Mouse (Mus musculus) liver (tissue): Measurements from ENCODE around the gene Sec14l4.

Source experiments
- DNase-seq: peaks from one replicate; pipeline ENCODE4 v3.0.0-alpha.2; 2020; ENCODE audit warnings: mixed read lengths

The Sec14l4 gene

DNA sequence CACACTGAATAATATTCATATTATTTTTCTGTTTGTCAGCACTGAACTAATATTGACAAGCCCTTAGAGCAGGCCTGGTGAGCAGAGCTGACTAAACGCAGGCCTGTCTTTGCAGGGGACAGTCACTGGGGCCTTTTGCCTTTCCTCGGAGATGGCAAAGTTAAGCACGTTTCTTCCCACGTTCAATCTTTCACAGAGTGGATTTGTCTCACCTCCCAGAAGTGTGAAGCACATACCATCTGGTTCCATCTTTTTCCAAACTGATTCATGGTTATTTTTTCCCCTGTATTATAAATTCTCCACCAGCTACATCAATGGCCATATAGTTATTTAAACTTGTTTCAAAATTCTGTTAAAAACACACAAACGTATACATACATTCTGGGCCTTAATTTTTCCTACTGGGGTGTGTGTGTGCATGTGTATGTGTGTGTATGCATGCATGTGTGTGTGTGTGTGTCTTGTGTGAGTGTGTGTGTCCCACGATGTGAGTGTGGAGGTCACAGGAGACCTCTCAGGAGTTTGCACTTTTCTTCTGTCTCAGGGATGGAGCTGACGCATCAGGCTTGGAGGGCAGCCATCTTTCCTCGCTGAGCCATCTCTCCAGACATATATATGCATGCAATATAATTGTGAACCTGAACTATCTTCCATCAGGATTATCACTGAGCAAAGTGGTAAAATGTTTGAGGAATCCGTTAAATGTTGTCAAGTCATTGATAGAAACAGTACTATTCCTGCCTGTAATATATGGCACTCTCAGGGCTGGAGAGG, 3.5 kb upstream of the Sec14l4 start:
- DNase-seq: no peak

- no peak for DNase-seq
These were observed 1.9 kb upstream of the Sec14l4 start for GRCm38 (mm10) chr11:4029343-4029742.

- no peak for DNase-seq
These were observed 699 bp downstream of the Sec14l4 start for GRCm38 (mm10) chr11:4031961-4032360.

DNA sequence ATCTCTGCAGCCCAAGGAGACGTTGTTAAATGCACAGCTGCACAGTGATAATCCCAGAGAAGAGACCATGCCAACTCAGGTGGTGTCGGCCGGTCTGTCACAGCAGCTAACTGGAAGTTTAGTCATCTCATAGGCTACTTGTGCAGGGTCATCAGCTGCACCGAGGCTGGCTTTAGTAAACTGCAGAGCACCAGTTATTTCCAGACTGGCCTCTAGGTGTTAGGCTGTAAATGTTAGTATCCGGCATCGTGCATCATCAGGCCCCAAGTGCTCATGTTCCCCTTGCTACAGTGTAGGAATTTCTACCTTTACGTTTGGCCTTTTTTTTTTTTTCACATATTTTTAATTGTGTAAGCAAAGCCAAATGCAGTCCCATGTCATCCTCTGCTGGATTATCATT, 2.2 kb downstream of the Sec14l4 start:
- DNase-seq: no peak

GRCm38 (mm10) chr11:4034169-4034568, 2.9 kb downstream of the Sec14l4 start:
- DNase-seq: no peak

- no peak for DNase-seq
These were observed 4.0 kb downstream of the Sec14l4 start for GRCm38 (mm10) chr11:4035116-4035892.

DNA sequence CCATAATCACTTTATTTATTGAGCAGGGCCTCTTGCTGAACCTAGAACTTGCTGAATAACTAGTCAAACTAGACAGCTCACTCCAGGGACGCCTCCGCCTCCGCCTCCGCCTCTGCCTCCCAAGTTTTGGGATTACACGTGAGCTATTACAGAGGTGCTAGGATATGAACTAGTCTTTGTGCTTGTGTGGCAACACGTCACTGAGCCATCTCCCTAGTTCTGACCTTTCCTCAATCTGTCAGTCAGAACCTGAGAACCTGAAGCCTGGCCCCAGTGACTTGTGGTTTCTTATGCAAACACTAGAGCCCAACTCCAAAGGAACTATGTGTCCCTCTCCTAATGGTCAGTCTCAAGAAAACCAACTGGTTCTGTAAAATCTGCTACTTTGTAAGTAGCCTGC, 4.7 kb downstream of the Sec14l4 start:
- no peak for DNase-seq

DNA sequence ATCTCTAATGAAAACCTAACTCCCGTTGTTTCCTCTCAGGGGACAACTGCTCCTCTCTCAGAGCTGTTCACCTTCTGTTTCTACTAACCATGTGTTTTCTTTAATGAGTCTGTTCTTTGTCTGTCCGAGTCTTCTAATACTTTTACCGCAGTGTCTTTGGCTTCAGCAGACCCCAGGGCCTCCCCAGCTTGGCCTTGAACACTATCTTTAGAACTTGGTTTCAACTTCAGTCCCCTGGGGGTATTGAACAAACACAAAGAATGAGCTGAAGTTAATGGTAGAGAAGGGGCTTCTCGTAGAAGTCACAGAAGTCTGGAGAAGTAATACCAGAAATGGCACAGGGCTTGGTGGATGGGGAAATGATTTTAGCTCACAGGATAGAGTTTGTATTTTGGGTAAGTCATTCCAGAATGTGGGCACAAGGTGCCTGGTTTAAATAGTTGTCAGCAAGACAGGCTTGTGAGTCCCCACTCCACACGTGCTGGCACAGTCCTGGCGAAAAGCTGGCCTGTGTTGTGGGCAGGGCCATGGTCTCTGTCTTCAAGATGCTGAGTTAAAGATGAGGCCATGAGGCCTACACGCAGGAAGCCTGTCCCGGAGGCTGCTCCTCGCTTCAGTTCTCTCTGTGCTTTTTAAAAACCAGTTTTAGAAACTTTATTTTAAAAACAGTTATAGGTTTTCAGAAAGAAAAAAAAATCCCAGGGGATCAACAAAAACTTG, 5.3 kb downstream of the Sec14l4 start:
- no peak for DNase-seq

DNA sequence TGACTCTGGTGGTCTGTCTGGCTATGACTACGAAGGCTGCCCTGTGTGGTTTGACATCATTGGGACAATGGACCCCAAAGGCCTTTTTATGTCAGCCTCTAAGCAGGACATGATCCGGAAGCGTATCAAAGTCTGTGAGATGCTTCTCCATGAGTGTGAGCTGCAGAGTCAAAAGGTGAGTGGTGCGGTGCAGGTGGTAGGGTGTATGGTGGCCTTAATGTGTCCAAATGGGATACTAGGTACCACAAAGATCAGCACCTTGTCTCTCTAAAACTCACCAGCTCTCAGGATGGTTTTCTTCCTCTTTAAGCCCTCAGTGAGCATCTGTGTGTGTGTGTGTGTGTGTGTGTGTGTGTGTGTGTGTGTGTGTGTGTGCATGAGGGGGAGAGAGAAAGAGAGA, 8.7 kb downstream of the Sec14l4 start:
- no peak for DNase-seq

- no peak for DNase-seq
These were observed 9.9 kb downstream of the Sec14l4 start for GRCm38 (mm10) chr11:4041123-4041625.

- no peak for DNase-seq
These were observed 11.8 kb downstream of the Sec14l4 start for GRCm38 (mm10) chr11:4043081-4043480.

GRCm38 (mm10) chr11:4046526-4046925, 15.3 kb downstream of the Sec14l4 start:
- DNase-seq: no peak

DNA sequence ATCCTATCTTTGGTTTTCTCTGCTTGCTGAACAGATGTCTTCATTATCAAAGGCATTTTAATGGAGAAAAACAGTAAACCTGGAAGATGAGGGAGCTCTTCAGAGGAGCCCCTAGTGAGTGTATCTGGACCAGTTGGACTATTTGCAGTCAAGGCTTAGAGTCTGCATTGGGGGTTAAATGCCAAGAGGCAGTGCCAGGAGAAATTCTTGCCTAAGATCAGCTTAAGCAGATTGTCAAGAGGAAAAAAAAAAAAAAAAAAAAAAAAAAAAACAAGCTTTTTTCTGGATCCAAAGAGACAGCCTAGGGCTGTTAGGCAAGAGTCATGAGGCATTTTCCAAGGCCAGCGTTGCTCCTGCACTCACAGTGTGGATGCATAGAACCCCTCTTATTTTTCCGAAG, 16.5 kb downstream of the Sec14l4 start:
- DNase-seq: no peak

DNA sequence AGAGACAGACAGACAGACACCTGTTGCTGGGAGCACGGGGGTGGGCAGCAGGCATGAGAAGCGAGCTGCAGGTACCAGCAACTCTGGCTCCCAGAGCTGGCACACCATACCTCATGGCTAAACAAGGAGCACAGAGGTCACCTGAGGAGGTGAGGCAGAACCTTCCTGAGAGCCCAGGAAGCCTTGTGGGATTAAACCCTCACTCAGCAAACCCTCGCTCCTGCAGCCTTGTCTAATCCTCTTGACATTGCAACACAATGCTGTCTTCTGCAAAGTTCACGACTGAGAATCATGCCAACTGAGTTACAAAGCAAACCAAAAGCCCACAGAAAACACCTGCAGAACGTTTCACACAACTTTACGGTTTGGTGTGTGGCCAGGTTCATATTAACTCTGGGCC, 17.2 kb downstream of the Sec14l4 start:
- no peak for DNase-seq

- peak; percentile 70 for DNase-seq
These were observed 22.3 kb downstream of the Sec14l4 start for GRCm38 (mm10) chr11:4053586-4053985.

GRCm38 (mm10) chr11:4060866-4061575, 29.8 kb downstream of the Sec14l4 start:
- no peak for DNase-seq

DNA sequence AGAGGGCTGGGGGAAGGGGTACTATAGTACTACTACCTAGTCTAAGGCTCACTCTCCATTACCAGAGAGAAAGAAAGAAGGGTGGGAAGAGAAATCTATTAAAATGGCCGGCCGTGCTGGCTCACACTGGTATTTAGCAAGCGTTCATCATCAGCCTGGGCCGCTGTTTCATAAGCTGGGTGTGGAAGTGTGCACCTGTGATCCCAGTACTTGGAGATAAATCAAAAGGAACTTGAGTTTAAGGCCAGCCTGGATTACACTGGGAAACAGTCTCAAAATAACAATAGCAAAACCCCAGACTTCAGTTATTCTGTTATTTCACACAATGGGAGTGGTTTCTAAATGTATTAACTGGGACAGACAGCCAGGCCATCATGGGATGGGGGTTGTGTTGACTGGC, 31.3 kb downstream of the Sec14l4 start:
- no peak for DNase-seq

DNA sequence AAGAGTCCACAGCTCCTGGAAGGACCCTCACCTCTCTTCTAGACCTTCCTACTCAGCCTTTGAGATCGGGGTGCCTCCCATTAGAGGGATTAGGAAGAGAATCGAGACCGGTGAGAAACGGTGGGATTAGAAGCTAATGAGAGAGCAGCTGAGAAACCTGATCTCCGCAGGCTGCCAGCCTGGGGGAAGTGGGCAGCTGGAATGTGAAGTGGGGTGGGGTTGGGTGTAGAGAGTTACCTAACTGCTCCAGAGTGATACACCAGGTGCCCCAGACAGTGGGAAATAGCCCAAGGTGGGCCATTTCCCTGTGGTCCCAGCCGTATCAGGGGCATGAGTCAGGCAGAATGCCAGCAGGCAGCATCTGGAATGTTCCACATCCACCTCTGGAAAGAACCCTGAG, 31.7 kb downstream of the Sec14l4 start:
- DNase-seq: no peak

GRCm38 (mm10) chr11:4064627-4065122, 33.4 kb downstream of the Sec14l4 start, which contains the start of gene Sec14l3:
Sec14l3 (plus strand) TSS chr11:4064841.
- DNase-seq: no peak

- no peak for DNase-seq
These were observed 38.4 kb downstream of the Sec14l4 start for GRCm38 (mm10) chr11:4069664-4070063.

DNA sequence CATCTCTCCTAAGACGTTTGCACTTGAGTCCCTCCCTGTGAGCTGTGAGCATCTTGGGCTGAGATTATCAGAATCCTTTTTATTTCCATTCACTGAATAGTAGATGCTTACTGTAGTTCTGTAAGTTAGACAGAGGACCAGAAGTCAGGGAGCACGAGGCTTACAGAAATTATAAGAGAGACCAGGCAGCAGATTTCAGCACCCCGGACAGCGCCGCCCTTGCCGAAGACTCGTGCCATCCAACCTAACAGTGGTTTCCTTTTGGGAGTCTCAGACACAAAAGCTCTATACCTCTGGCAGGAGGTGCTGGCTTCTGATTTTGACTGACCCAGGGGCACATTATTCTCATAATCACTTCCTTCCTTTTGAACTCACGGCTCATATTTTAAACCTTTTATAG, 45.4 kb downstream of the Sec14l4 start:
- peak; percentile 63 for DNase-seq

DNA sequence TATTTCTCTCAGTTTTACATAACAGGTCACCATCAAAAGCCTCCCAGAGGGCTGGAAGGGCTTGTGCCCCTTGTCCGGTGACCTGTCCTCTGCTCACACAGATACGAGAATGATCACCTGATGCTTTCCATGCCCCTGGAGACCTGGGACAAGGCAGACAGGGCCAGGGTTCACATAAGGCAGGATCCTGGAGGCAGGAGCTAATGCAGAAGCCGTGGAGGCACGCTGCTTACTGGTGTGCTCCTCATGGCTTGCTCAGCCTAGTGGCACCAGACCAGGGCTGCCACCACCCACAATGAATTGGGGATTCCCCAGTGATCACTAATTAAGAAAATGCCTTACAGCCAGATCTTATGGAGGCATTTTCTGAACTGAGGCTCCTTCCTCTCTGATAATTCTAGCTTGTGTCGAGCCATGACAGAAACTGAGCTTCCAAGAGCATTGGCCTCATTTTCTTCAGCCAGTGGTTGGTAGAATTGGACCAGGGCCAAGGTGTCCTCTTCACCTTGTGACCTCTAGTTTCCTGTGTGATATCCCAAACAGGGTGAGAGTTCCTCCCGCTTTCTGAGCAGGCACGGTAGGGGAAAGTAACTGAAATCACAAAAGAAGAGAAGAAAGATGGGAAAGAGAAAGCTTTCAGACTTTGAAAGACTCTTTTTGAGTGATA, 47.1 kb downstream of the Sec14l4 start:
- DNase-seq: no peak
